Mouse (Mus musculus) right cerebral cortex, postnatal 14 days (tissue): ENCODE results near the gene Ctnnd2.

Source experiments
- DNase-seq: peaks from one replicate; pipeline ENCODE4 v3.0.0; 2022

Gene Ctnnd2

DNA sequence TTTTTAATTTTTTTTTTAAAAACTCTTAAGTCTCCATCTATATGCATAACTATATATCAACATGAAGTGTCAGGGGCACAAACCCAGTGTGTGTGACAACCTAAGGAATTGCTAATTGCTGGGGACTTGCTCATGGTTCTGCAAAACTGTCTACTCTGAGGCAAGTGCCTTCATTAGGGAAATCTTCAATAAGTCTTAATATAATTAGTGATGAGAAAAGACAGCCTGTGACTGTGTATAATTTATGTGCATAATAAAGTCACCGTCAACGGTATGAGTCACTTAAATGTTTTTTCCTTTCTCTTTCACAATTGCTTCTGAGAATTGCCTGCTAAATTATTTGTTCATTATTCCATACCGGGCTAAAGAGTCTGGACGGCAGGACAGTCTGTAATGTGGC lies 228.7 kb downstream of the Ctnnd2 start:
- DNase-seq, result no peak

- DNase-seq, result no peak
Measured at GRCm38 (mm10) chr15:30406254-30406653, 233.9 kb downstream of the Ctnnd2 start.

DNA sequence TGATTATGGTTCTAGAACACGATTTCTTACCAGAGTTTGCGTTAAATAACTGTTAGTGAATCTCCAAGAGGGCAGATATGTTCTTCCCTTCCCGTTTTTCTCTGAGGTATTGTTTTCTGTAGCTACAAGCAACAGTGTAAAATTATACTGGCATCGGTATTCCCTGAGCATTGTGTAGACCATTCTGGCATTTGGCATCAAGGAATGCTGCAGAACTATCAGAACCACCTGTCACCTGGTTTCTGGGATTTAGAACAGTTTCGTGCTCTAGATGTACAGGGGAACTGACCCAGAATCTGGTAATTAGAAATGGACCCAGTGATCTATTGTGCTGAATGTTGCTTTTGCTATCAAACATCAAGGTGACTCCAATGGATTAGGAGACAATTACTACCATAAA lies 250.8 kb downstream of the Ctnnd2 start:
- DNase-seq, result no peak

DNA sequence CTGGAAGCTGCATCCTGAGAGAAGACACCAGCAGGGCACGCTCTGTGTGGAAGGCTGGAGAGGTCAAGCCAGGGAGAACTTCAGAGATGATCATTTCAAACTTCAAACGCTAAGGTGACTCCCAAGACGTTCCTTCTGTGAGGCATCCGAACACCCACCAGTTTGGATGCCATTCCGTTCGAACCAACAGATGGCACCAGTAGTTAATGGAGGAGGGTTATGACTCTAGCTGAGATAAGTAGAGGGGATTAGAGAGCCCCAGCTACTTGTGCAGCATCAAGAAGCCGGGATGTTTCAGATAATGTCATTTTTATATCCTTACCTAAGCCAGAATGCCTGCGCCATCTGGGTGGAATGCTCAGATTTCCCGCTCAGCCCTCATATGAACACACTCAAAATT lies 251.9 kb downstream of the Ctnnd2 start:
- DNase-seq, result no peak

DNA sequence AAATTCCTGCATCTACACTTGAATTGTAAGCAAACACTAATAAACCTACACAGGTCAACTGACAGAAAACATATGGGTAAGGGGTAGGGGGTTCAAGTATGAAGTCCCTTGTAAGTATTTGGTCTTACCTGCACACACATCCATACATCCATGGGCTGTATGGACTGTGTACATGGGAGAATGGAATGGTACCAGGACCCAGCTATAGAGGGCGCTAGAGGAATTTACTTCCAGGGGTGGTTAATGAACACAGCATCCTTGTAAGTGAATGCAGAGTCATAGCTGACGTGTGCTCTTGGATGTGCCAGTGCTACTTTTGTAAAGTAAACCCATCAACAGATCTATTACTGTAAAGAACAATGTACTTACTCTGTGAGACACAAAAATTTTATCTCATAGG lies 254.9 kb downstream of the Ctnnd2 start:
- no peak for DNase-seq

DNA sequence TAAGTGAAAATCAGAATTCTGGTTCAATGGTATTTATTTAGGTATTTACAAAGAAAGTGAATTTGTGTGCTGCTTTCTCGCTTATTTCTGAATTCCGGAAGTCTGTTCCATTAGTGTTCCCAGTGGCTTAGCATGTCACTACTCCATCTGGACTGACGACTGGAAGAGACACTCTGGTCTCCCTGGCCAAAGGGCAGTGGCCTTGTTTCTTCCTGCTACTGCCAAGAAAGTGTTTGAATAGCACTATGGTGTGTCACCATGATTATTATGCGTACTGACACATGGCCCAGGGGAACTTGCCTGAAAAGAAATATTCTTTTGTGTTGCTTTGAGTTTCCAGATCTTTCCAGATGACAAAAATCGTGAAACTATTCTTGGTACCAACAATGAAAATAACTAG lies 266.7 kb downstream of the Ctnnd2 start:
- DNase-seq, result no peak

DNA sequence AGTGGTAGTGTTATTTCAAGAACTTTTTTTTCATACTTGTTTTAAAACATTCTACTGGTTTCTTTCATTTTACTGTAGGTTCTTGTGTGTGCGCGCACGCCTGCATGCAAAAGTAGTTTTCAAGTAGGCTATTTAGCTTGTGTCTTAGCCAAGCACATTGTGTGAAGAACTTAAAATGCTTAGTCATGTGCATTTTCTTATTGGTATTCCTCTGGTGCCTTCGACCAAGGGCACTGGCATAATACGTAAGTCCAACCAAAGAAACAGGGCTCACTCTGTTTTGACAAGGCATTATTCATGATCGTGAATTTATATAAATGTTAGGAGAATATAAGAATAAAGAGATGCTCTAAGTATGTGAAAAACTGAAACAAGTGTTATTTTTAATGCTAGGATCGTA lies 278.4 kb downstream of the Ctnnd2 start:
- no peak for DNase-seq

GRCm38 (mm10) chr15:30451921-30452320 lies 279.5 kb downstream of the Ctnnd2 start:
- no peak for DNase-seq

GRCm38 (mm10) chr15:30457541-30458250 lies 285.3 kb downstream of the Ctnnd2 start:
- DNase-seq, result no peak

- no peak for DNase-seq
Measured at GRCm38 (mm10) chr15:30458671-30459070, 286.3 kb downstream of the Ctnnd2 start.

GRCm38 (mm10) chr15:30460341-30461125 lies 288.1 kb downstream of the Ctnnd2 start:
- DNase-seq, result no peak

DNA sequence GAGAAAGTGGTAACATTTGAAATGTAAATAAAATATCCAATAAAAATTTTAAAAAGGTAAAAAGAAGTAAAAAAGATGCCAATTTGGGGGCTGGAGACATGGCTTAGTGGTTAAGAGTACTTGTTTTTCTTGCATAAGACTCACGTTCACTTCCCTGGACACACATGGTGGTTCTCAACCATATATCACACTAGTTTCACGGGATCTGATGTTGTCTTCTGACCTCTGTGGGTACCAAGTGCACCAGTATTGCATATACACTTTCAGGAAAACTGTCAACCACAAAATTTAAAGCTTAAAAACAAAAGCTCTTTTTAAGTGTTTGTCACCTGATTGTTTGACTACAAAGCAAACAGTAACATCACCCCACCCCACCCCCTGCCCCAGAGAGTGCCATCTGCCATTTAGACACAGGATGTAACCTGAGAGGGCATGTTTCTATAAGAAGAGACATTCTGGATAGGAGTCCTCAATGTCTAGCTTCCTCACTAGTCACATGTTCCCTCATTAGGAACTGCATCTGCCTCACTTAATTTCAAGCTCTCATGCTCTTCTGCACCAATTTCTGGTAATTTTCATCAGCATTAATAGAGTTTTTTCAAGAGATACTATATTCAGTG lies 290.5 kb downstream of the Ctnnd2 start:
- no peak for DNase-seq

DNA sequence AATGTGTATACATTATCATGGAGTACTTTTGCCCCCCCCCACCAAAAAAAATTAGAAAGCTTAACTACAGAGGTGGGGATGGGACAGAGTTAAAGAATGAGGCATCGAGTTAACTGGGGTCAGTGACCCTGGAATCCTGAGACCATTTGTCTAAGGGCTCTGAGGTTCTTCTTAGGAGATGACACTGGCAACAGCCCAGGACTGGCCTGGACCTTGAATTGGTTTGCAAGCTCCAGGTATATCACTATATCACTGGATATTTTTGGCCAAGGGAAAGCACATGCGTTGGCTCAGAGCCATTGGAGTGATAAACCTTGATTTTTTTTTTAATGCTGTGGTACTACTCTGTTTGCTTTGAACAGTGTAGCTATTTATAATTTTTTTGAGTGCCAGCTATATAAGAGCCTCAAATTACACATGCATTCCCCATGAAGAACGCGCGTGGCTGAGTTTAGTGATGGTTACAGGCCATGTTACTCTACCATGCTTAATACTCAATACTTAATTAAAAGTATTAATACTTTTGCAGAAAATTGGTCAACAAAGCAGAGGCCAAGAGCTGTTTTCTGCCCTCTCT lies 291.2 kb downstream of the Ctnnd2 start:
- DNase-seq, result no peak

GRCm38 (mm10) chr15:30466950-30467543 lies 294.7 kb downstream of the Ctnnd2 start:
- DNase-seq, result no peak

DNA sequence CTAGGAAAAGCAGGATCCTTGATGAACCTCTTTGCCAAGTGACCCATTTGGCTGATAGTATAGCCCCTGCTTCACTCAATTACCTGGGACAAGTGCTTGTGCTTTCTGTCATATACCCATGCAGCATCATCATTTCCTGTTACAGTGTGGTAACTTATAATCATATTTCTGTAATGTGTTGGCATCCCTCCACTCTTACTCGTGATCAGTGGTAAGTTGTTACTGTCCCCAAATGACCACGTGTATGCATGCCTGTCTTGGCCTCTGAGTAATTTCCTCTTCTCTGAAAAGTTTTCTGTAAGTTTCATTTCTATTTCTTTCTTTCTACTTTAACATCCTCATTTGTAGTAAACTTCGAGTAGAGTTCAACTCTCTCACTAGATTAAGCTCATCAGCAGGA lies 296.4 kb downstream of the Ctnnd2 start:
- DNase-seq, result no peak

DNA sequence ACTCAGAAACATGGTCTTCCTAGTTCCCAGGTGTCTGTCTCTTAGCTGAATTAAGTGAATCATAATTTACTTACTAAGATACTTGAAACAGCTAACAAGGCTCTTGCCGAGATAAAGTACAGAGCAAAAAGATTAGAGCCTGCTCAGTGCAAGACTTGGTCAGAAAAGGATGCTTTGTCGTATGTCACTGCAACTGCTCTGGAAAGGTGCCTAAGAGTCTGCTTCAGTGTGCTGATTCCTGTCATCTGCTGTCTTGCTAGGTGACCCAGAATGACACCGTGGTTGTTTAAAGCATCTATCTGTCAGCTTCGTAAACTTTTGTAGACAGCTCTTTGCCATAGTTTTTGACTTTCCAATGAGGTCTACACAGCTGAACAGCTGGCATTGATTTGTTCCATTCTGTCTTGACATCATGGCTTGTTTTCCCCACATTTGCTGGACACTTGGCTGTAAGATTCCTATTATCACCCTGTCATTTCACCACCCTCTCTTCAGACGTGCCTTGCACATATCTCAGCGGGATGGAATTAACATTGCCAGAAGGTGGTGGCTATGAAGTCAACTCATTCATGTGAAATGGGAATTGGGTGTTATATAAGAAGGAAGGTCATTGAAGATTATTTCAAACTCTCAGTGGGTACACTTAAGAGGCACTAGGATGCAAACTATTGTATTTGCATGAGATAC lies 299.0 kb downstream of the Ctnnd2 start:
- DNase-seq, result no peak

DNA sequence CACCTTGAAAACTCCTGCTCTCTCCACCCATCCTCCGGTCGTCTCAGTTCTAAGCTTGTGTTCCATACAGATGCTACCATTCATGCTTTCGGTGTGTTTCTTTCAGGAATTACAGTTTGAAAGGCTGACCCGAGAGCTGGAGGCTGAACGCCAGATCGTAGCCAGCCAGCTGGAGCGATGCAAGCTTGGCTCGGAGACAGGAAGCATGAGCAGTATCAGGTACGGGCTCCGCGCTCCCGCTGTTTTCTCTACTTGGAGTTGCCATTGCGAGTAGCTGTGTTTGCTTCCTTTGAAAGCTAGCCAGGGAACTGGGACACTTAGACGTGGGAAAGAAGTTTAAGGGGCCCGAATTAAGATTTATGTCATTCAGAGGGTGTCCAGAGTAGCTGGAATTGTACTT lies 308.3 kb downstream of the Ctnnd2 start:
- peak; percentile 38 for DNase-seq

- DNase-seq, result no peak
Measured at GRCm38 (mm10) chr15:30506476-30506875, 334.1 kb downstream of the Ctnnd2 start.

DNA sequence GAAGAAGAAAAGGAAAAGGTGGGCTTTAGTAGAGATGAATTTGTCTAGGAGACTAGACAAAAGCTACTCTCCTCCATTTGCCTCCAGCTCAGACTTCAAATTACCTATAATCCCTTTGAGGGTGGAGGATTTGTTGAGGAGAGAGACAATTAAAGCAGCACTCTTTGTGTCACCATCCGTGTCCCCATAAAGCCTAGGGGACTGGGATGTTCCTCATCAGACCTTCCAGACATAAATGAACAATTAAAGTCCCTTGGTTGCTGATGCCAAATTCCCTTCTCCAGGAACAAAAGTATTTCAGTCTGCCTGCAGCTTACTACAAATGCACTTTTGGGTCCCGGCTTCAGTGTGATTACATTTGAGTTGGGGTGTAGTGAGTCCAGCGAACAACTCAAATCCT lies 340.1 kb downstream of the Ctnnd2 start:
- DNase-seq, result no peak

DNA sequence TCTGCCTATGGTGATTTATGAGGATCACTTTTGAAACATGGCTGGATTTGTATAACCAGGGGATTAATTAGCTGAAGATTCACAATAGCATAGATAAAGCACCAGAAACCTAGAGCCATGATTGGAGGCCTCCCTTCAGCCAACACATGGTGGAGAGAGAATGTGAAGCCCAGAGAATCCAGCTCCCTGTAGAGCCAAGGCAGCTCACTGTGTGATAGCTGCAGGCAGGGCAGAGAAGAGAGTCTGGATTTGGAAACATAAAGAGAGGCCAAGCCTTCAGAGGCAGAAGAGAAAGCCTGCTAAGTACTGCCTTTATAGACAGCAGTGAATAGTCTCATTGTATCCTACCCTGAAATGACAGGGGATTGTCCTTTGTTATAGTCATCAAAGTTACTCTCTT lies 340.7 kb downstream of the Ctnnd2 start:
- no peak for DNase-seq

DNA sequence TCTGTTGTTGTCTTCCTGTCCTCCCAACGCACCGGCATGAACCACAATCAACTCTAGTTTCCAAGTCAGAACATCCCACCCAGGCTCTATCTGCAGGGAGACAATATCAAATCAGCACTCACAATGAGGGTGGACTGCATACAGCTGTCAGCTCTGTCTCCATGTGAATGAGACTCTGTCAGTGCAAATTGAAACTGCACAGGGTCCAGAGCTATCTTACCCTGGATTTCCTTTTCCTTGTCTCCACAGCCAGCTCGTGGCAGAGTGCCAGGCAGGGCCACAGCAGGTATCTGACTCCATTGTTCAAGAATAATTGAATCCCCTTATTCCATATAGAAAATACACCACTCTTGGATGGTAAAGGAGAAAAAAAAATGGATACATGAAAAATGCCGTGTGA lies 343.0 kb downstream of the Ctnnd2 start:
- peak; percentile 8 for DNase-seq

DNA sequence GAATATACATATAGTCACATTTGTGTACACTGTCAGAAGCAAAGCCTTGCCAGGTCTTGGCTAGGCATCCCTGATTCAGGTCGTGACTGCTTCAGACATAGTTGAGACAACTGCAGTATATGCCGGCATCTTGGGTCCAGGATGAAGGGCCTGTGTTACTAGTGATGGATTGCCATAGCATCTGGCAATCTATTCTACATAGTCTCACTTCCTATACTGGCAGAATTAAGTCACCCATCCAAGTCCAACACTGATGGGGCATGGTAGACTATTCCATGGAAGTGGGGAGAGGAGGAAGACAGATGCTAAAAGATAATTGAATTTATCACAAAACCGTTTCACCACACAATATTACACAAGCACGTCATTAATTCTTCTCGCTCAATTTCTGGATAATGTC lies 369.1 kb downstream of the Ctnnd2 start:
- no peak for DNase-seq

DNA sequence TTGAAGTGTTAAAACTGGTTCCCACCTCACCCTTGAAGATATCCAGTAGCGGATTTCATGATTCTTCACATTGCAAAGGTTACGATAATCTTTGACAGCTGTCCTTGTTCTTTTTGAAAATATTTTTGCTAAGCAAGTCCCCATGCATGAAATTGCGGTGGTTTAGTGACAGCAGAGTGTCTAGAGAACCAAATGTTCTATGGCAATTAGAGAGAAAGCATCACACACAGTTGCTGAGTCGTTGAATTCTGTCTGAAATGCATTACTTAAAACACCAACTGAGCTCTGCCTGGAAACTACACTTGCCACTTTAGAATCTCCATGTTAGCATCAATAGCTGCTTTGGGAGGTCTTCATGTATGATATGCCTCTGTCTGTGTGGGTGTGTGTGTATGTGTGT lies 375.9 kb downstream of the Ctnnd2 start:
- DNase-seq, result no peak
